Mouse (Mus musculus) layer of hippocampus, postnatal 25 days (tissue): ENCODE data around the gene Bdp1. TPM values are rescaled to one million over a fixed set of nuclear protein-coding genes. Genes with fewer than 3 reads are reported as not detected.

Source experiments
- DNase-seq, 2 experiments: peaks; one replicate each; pipeline ENCODE4 v3.0.0; 2022; ENCODE audit warnings: mixed read lengths in 2 of 2, low spot score in 1 of 2; ENCODE audit errors: extremely low spot score in 1 of 2
- total RNA-seq, 2 experiments: library from RNA; stranded (reverse); gene quantifications; 2 replicates each; pipeline ENCODE4 v1.2.3; 2021

Gene Bdp1
- total RNA-seq, result 10 to 100 TPM; 33.9 to 43.3 TPM

DNA sequence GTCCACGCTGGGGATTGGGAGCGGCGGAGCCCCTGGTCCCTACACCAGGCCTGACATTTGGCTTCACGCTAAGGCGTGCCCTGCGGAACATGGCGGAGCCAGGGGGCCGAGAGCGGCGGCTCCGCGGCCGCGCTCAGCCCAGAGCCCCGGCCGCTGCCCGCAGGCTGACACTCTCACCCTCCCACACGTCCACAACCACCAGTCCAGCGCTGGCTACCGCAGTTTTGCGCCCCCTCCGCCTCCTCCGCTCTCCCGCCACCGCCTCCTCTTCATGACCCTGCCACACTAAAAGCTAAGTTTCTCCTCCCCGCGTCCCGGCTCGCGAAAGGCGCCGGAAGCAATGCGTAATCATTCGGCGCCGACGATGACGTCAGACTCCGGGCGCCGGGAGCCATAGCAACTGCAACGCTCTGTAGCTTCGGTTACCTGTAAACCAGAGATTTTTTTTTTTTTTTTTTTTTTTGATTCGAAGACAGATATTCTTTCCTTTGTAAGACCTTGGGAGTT lies at the start of gene Bdp1:
Gene Bdp1, minus strand, starts transcription at position 323 of the 507 bp plus-strand sequence.
- DNase-seq, result peak; percentile 97 to 98

DNA sequence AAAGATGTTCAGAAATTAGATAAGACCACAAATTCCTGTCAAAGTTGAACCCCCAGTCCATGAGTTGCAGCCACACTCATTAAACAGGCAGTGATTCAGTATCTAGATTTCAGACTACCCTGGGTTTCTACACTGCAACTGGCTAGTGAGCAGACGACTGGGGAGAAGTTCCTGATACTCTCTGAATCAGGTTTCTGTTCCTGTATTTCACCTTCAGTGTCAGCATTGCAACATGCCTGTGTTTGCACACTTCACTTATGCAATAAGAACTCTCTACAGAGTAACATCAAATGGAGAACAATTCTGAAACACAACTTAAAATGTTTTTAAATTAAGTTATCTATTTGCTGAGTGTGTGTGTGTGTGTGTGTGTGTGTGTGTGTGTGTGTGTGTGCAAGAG lies 48.8 kb upstream of the Bdp1 start:
- no peak for DNase-seq

DNA sequence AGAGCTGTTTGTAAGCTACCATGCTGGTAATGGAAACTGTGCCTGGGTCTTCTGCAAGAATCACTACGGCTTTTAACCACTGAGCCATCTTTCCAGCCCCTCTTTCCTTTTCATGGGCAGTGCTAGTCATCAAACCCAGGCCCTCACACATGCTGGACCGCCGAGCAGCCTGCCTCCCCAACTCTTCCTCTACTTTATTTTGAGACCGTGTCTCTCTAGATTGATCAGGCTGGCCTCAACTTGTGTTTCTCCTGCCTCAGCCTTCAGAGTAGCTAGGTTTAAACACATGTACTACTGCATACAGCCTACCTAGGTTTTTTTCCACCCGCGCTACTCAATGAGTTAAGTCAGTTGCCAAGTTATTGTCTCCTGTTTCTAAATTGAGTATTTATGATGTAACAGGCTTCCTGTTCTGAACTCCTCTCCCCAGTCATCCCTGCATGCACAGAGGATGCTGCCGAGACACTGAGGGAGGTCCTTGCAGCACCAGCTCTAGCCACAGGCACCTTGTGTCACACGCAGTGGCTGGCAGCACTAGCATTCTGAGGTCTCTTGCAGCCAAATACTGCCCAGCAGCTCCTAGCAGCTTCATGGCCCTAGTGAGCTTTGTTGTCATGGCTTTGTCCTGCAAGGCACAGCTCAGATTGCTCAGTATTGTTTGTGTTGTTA lies 37.9 kb upstream of the Bdp1 start:
- no peak for DNase-seq

DNA sequence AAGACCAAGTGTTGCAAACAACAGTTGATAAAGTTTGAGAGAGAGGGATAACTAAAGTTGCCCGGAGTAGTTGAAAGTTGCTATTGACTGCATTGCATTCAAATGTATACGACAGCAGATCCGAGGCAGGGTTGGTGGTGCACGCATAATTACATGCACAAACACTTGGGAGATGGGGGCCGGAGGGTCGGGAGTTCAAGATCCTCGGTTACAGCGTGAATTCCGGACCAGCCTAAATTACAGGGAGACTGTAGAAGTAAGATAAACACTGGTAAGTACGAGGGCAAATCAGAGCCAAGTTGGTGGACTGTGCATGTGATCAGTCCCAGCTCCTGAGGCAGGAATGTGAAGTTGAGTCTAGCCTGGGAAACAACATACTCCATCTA lies 21.4 kb upstream of the Bdp1 start:
- DNase-seq, result no peak

DNA sequence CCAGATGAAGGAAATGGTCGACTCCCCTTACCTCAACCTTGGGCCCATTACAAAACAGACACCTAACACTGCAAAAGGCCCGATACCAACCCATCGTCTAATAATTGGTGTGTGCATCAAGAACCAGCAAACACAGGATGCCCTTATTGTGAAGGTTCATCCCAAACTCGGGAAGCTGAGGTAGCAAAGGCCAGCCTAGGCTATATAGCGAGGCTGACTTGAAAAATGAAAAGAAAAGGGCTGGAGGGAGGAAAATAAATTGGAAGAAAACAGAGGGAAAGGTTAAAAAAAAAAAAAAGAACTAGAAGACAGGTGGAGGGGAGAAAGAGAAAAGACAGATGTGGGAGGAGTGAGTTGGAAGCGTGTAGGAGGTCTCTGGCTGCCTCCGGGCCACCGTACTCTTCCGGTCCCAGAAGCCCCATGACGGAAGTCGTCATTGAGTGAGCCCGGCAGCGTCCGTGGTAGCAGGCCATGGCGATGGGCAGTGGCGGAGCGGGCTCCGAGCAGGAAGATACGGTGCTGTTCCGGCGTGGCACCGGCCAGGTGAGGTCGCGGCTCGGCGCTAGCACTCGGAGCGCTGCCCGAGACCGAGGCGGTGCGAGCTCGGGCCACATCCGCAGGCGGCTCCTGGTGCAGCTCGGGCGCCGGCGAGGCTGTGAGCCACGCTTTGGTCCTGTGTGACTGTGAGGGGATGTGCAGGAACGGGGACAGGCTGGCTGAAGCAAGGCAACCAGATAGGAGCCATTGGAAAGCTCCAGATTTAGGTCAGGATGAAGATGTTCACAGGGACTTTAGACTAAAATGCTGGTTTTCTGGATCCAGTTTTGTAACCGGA lies 20.8 kb upstream of the Bdp1 start, which contains the start of gene Smn1:
Gene Smn1, plus strand, starts transcription at position 430 of the 835 bp plus-strand sequence.
- DNase-seq, result peak; percentile 94 to 97

DNA sequence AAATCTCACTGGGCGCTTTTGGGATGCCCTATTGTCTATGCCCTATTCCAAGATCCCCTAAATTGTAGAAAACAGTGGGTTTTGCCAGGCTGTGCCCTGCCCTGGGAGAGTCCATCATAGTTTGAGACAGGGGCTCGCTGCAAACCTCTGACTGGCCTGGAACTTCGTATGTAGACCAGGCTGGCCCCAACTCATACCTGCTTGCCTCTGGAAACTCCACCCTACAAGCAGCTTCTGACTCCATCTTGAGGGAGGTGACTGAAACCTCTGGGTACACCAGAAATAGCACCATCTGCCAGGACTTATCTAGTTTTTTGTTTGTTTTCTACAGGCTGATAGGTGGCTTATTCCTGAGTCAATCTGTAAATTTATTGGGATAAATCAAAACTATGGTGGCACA lies 20.1 kb upstream of the Bdp1 start:
- no peak for DNase-seq

DNA sequence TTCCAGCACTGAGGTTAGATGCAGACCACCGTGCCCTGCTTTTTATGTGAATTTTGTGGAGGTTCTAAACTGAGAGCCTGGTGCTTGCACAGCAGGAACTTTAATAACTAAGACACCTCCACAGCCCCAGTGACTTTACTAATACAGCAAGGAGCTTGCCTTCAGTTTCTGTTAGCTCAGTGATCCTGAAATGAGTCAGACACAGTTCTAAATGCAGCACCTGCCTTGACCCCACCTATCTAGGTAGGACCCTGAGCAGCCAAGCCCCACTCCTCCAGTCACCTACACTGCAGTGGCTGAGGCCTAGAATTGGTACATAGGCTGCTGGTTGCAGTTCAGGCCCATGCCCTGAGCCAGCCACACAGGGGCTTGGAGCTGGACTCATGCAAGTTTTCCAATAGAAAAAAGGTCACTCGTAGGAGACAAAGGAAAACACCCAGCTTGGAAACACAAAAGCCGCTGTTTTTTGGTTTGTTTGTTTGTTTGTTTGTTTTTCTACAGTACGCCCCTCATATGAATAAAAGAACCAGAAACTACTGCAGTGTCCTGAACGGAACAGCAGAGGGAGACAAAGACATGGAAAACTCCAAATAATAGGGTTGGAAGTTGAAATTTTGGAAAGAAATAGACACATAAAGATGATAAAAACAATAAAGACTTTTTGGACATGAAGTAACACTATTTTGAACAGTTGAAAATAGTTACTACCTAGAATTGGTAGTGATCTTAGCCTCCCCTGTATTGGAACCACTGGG lies 8.5 kb upstream of the Bdp1 start:
- DNase-seq, result no peak

DNA sequence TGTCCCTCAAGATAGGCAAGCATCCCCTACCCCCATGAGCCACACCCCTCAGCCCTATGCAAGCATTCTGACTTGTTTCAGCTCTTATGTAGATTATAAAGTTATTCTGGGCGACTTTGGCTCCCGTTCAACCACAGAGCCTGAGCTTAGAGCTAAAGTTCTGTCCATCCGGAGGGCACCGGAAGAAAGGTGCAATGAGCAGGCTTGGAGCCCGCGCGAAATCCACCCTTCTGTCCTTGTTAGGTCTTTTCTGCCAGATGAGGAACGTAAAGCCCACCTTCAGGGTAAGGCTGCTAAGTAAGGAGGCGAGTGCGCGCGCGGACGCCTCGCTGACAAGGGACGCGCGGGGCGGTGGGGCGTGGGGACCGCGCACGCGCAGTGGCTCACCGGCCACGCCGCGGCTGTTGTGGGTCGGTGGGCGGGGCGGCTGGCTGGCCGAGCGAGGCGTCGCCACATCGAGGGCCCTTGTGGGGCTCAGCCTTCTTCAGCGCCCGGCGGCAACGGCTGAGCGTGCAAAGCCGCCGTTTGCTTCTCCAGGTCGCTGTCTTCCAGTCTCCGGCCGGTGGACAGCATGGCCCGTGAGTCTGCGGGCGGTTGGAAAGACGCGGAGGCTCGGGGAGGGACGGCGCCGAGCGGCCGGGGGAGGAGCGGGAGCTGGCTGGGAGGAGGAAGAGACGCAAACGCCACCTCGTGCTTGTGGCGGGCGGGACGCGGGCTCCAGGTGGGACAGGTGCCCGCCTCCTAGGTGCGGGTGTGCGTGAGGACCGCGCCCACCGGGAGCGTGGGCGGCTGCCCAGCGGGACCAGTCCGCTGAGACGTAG lies 4.0 kb upstream of the Bdp1 start, which contains the start of gene Serf1:
Gene Serf1, plus strand, starts transcription at position 361 of the 821 bp plus-strand sequence.
- DNase-seq, result peak; percentile 70

DNA sequence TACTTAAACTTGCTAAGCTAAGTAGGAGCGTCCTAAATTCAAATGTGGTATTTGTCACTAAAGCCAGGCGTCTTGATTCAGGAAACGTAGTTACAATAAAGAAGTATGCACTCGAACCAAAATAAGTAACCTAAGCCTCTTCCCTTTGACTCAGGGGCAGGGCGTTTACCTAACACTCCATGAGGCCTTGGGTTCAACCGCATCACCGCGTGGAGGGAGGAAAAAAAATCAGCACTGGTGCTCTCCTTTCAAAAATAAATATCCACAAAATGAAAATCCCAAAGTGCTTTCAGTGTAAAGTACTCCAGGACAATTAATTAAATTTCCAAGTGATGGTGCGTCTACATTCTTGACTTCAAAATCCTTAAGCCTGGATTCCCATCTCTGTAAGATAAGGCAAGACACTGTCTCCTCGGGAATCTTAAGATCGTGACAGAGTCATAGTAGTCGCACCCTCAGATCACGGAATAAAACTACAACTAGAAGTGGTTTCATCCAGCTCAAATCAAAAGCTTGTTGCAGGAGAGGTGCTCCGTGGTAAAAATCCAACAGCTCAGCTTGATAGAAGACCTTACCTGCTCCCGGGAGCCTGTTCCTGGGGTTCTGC lies 715 bp downstream of the Bdp1 start:
- DNase-seq, result no peak

DNA sequence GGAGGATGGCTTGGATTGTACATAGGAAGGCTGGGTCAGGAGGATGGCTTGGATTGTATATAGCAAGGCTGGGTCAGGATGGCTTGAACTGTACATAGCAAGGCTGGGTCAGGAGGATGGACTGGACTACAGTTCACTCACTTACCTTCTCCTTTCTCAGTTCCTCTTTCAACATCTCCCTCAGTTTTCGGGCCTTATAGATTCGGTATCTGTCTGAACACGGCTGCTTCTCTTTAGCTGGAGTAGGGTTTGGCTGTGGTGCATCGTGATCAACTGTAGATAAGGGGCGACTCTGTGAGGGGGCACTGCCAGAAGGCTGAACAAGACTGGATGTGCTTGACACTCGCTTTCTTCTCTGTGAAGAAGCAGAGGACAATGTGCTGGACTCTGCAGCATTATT lies 5.1 kb downstream of the Bdp1 start:
- DNase-seq, result no peak

DNA sequence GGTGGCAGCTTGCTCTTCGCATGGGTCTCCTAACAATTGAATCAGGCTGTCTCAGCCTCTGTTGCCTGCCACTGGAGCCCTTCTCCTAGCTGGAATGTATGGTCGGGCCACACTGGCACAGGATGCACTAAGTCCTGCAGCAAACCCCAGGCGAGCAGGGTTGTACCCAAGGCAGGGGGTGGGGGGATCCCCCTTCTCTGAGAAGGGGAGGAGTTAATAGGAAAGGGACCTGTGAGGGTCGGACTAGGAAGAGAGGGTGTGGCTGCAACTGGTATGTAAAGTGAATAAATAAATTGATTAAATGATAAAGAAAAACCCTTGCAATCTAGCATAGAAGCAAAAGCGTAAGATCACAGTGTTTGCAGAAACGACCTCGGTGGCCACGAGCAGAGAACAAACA lies 32.4 kb downstream of the Bdp1 start:
- no peak for DNase-seq

DNA sequence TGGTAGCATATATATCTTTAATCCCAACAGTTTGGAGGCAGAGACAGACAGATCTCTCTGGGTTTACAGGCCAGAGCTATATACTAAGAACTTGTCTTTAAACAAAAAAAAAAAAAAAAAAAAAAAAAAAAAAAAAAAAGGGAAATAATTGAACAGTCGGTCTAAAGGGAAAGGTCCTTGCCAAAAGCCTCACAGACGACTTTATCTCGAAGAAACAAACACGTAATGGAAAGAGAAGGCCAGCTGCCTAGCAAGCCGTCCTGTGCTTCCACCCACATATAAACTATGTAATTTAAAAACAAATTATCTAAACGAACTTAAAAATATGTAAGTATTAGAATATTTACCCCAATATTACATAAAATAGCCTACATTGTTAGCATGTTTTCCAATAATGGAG lies 36.0 kb downstream of the Bdp1 start:
- no peak for DNase-seq

DNA sequence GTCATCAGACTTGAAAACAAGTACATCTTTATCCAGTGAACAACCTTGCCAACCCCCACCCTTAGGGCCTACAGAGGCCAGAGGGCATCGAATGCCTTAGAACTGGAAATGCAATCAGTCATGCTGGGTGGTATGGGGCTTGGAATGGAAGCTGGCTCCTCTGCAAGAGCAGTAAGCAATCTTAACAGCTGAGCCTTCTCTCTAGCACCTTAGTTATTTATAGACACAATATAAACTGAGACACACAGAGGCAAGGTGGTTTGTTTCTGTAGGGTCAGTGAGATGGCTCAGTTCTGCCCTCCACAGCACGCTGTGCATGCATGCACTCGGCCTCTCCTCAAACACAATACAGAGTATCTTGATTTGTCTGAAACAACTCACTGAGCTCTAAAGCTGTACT lies 39.9 kb downstream of the Bdp1 start:
- DNase-seq, result no peak

DNA sequence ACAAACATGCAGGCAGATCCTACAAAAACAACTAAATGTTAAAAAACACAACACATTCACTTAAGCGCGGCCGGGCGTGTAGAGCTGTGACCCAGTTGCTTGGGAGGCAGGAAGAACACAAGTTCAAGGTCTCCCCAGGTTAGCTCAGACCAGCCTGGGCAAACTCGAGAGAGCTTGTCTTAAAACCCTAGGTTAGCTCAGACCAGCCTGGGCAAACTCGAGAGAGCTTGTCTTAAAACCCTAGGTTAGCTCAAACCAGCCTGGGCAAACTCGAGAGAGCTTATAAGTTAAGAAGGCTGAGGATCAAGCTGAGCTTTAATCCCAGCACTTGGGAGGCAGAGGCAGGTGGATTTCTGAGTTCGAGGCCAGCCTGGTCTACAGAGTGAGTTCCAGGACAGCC lies 46.1 kb downstream of the Bdp1 start:
- peak in 1 of 2 experiments; percentile 11 for DNase-seq

DNA sequence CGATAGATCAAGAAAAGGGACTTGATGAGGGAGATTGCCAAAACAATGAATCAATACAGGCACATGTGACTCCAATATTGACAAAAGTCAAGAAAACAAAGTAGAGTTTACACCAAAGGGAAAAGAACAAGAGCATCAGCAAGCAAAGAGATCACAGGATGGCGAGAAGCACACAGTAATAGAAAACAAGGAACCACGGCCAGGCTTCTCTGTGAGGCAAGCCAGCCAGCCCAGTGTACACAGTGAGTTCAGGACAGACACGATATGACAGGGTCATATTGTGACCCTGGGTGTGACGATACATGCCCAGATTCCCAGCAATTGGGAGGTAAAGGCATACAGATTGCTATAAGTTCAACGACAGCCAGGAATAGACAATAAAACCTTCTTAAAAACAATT lies 77.9 kb downstream of the Bdp1 start:
- no peak for DNase-seq

DNA sequence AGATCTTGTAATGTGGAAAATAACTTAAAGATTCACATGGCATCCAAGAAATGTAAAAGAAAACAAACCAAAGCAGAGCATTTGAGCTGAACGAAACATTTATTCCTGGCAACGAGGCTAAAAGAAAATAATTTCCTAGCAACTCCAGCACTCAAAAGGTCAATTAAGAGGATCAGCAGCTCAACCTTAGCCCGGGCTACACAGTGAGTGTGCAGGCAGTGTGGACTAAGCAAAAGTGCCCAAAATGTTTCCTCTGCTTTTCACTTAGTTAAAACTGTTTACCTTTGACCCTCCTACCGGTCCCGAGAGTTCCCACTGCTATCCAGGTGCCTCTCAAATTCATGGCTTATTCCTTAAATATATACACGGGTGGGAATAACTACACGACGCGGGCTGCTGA lies 87.0 kb downstream of the Bdp1 start:
- DNase-seq, result no peak

DNA sequence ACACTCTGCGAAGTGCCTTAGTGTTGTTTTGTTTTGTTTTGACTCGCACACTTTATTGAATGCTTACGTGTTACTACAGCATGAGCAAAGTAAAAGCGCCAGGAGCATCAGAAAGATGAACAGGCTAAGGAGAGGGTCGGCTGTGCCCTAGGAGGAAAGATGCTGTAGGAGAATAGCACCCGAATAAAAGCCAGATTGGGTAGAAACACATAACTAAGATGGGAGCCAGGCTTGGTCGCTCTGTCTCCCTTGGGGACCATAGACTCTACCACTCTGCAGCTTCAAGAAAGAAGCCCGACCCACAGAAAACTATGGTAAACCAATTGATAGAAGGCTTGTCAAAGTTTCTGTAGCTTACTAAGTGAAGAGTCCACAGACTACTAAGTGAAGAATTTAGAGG lies 87.9 kb downstream of the Bdp1 start:
- DNase-seq, result no peak

DNA sequence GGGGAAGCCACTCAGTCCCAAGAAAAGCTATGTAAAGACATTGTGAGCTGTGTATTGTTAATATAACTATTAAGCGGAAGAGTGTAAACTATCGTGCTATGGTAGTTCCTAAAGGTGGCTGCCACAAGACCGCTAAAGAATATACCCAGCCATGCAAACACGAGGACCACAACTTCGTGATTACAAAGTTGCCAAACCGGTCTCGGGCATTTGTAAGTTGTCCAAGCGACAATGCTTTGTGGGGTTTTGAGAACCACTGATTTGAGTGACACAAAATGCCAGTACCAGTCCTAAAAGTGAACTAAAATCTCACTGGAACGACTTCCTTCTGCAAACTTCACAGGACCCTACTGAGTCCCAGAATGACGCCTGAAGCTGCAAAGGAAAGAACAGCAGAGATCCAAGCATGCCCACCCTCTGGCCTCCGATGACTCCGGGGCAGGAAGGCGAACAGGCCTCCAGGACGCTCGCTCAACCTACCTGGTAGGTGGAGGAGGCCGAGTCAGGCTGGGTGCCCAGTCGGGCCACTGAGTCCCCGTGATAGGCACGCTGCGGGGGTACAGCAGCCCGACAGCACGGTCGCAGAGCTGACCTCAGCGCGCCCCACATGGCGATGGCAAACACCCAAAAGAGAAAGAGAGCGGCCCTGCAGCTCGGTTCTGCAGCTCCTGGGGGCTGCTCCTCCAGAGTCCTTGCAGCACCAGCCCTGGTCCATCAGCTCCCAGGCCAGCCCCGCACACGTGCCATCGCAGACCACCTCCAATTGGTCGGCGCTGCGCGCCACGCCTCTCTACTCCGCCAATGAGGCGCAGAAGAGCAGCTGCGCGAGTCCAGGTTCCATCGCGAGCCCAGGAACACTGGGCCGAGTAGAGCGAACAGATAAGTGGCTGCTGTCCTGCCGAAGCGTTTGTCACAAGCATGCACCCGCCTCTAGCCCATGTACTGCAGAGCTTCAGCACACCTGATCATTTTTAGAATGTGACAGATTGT lies 88.7 kb downstream of the Bdp1 start, which contains the start of gene Mccc2:
Gene Mccc2, minus strand, starts transcription at position 734 of the 990 bp plus-strand sequence.
- peak; percentile 40 to 63 for DNase-seq
